Mouse (Mus musculus) heart, postnatal 0 days (tissue): ENCODE measurements around the gene Arnt2. TPM values are rescaled to one million over a fixed set of nuclear protein-coding genes. Genes with fewer than 3 reads are reported as not detected.

ENCODE experiments used
- ATAC-seq: fragments of 200-750 bp; cut with Nextera tagmentation; 2 replicates; pipeline ENCODE4 v1.8.0; 2017; ENCODE audit warnings: low read depth, moderate number of reproducible peaks, moderate library complexity; ENCODE audit not compliant: insufficient read depth
- DNase-seq: peaks from one replicate; pipeline ENCODE4 v3.0.0-alpha.2; 2016; ENCODE audit warnings: low spot score
- H3K27ac ChIP-seq: fragments of 300-500 bp; sonication (generic); 2 replicates; pipeline ENCODE4 v1.5.1; 2014; ENCODE audit warnings: low read depth, mild to moderate bottlenecking
- H3K27me3 ChIP-seq: fragments of 300-500 bp; sonication (generic); 2 replicates; pipeline ENCODE4 v1.6.1; 2014; ENCODE audit warnings: low read length, mixed read lengths; ENCODE audit not compliant: control insufficient read depth, insufficient read depth
- H3K36me3 ChIP-seq: fragments of 300-500 bp; sonication (generic); replicated peaks from 2 replicates; pipeline ENCODE4 v1.6.1; 2014; ENCODE audit warnings: low read length, mixed read lengths; ENCODE audit not compliant: control insufficient read depth, insufficient read depth
- H3K4me1 ChIP-seq: fragments of 300-500 bp; sonication (generic); 2 replicates; pipeline ENCODE4 v1.6.1; 2014; ENCODE audit warnings: antibody characterized with exemption; ENCODE audit not compliant: control insufficient read depth, insufficient read depth
- H3K4me2 ChIP-seq: fragments of 300-500 bp; sonication (generic); 2 replicates; pipeline ENCODE4 v1.6.1; 2014; ENCODE audit warnings: low read depth, mild to moderate bottlenecking, low read length, moderate library complexity
- H3K4me3 ChIP-seq: fragments of 300-500 bp; sonication (generic); 2 replicates; pipeline ENCODE4 v1.5.1; 2014; ENCODE audit warnings: low read depth, low read length
- H3K9ac ChIP-seq: fragments of 300-500 bp; sonication (generic); replicated peaks from 2 replicates; pipeline ENCODE4 v1.6.1; 2014; ENCODE audit warnings: low read depth, low read length, mixed read lengths
- H3K9me3 ChIP-seq: fragments of 300-500 bp; sonication (generic); replicated peaks from 2 replicates; pipeline ENCODE4 v1.6.1; 2016; ENCODE audit warnings: low read length; ENCODE audit not compliant: control insufficient read depth
- CTCF ChIP-seq: IDR thresholded peaks from 2 replicates; pipeline ENCODE4 v1.5.1; 2016; ENCODE audit warnings: antibody characterized with exemption, control low read depth, low read depth
- EP300 ChIP-seq: IDR thresholded peaks from 2 replicates; pipeline ENCODE4 v1.6.1; 2016; ENCODE audit warnings: antibody characterized with exemption, low read depth
- WGBS: fragments of 180-500 bp; shearing (Covaris S2); extraction: QIAGEN DNeasy Blood & Tissue Kit; methylation state at CpG from one replicate; pipeline ENCODE4 v1.1.7; 2014; 5-methylcytosine and 5-hydroxymethylcytosine counted together
- polyA plus RNA-seq: library from polyadenylated mRNA; unstranded; fragments of >200 nt; fragmentation: Nextera tagmentation; extraction: Ambion mirVana; gene quantifications from 2 replicates; pipeline ENCODE4 v1.2.1, GENCODE M21; 2015
- total RNA-seq: library from RNA; depleted of rRNA; stranded (reverse); fragments of >200 nt; gene quantifications from 2 replicates; pipeline ENCODE4 v1.2.3, GENCODE M21; 2014; ENCODE audit warnings: low replicate concordance

The Arnt2 gene
- total and polyA plus RNA-seq, 2 experiments from 2014 or later: 0.31 to 2.1 TPM

- Histone ChIP-seq H3K27me3 (no peaks in the 10 kb centered on the region), H3K4me1 (peaks cover 23% of the 10 kb centered on the region), H3K27ac (no peak overlapping the region), H3K36me3 (no peaks in the 10 kb centered on the region), H3K4me3 (no peak overlapping the region), H3K9ac (no peak overlapping the region), H3K4me2 (no peak overlapping the region), H3K9me3 (no peaks in the 10 kb centered on the region)
- ATAC-seq (no peak), DNase-seq (no peak)
- 74% methylated on average over 2 of the region's 2 CpGs for WGBS
- TF ChIP-seq EP300 (no peak), CTCF (no peak)
Measured at GRCm38 (mm10) chr7:84325570-84326328, 84.2 kb downstream of the Arnt2 start.

GRCm38 (mm10) chr7:84321542-84321941 lies 88.4 kb downstream of the Arnt2 start:
- WGBS: 66% methylated on average over 1 of the region's 1 CpGs
- Histone ChIP-seq H3K27me3 (no peaks in the 10 kb centered on the region), H3K36me3 (no peaks in the 10 kb centered on the region), H3K27ac (no peak overlapping the region), H3K9ac (no peak overlapping the region), H3K4me1 (no peaks in the 10 kb centered on the region), H3K4me2 (no peak overlapping the region), H3K4me3 (no peak overlapping the region), H3K9me3 (no peaks in the 10 kb centered on the region)
- TF ChIP-seq EP300 (no peak), CTCF (no peak)
- DNase-seq: no peak
- ATAC-seq: no peak

- Histone ChIP-seq H3K36me3 (no peaks in the 10 kb centered on the region), H3K27me3 (no peaks in the 10 kb centered on the region), H3K4me3 (no peak overlapping the region), H3K4me1 (peaks cover 11% of the 10 kb centered on the region), H3K27ac (no peak overlapping the region), H3K9me3 (no peaks in the 10 kb centered on the region), H3K9ac (no peak overlapping the region), H3K4me2 (no peak overlapping the region)
- TF ChIP-seq EP300: no peak
- peak; percentile 37 for TF ChIP-seq CTCF
- ATAC-seq: no peak
- WGBS: 48% methylated on average over 7 of the region's 7 CpGs
- no peak for DNase-seq
Measured at GRCm38 (mm10) chr7:84315353-84316003, 94.5 kb downstream of the Arnt2 start.

GRCm38 (mm10) chr7:84314742-84315141 lies 95.2 kb downstream of the Arnt2 start:
- no peaks in the 10 kb centered on the region for H3K36me3 ChIP-seq
- no peaks in the 10 kb centered on the region for H3K27me3 ChIP-seq
- no peak overlapping the region for H3K4me2 ChIP-seq
- no peak overlapping the region for H3K4me3 ChIP-seq
- no peak for TF ChIP-seq CTCF
- H3K27ac ChIP-seq: no peak overlapping the region
- DNase-seq: no peak
- peaks cover 11% of the 10 kb centered on the region for H3K4me1 ChIP-seq
- ATAC-seq: no peak
- no peak overlapping the region for H3K9ac ChIP-seq
- no peaks in the 10 kb centered on the region for H3K9me3 ChIP-seq
- 98% methylated on average over 2 of the region's 2 CpGs for WGBS

GRCm38 (mm10) chr7:84311624-84312023 lies 98.4 kb downstream of the Arnt2 start:
- peak overlapping the region; percentile 40; the same call in 1 of the 2 replicates for H3K27ac ChIP-seq
- ATAC-seq (no peak), DNase-seq (no peak)
- no peak overlapping the region for H3K4me2 ChIP-seq
- no peak overlapping the region for H3K4me3 ChIP-seq
- H3K36me3 ChIP-seq: no peaks in the 10 kb centered on the region
- WGBS: 40% methylated on average over 3 of the region's 3 CpGs
- no peaks in the 10 kb centered on the region for H3K27me3 ChIP-seq
- no peaks in the 10 kb centered on the region for H3K9me3 ChIP-seq
- no peak overlapping the region for H3K9ac ChIP-seq
- TF ChIP-seq CTCF: no peak
- no peak for TF ChIP-seq EP300
- peaks cover 18% of the 10 kb centered on the region for H3K4me1 ChIP-seq
